Mouse (Mus musculus) CD8-positive naive resting alpha-beta T cell, adult 2 months (primary cell): ENCODE data around the gene Tomt.
"Not testable (repeated sequence)": the region's sequence is repeated elsewhere in the genome, so short reads cannot be mapped to it uniquely, and the experiment has no call there.

ENCODE experiments used
- DNase-seq, 2 experiments: peaks; one replicate each; pipeline ENCODE4 v3.0.0; 2022; ENCODE audit warnings: low read depth in 2 of 2, low spot score in 2 of 2

The Tomt gene

DNA sequence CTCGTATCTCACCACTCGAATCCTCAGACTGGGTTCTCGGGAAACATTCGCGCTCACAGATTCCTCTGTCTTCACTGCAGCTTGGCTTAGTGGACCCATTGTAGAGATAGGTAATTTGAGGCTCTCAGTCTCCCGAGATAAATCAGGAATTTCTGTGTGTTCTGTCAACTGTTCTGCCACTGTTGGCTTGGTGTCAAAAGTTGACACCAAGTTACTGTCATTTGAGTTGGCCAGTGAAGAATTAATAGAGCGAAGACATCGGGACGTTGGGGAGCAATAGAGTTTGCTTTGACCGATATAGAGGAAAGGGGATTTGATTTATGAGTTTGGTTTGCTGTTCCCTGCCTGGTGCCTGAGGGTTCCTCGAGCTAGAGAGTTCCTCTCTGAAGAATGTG lies at the start of gene Tomt:
TSS of gene Tomt (minus strand) at position 73 of the 395 bp plus-strand sequence.
- no peak for DNase-seq

GRCm38 (mm10) chr7:101955862-101956261 lies 49.7 kb upstream of the Tomt start:
- no peak for DNase-seq

DNA sequence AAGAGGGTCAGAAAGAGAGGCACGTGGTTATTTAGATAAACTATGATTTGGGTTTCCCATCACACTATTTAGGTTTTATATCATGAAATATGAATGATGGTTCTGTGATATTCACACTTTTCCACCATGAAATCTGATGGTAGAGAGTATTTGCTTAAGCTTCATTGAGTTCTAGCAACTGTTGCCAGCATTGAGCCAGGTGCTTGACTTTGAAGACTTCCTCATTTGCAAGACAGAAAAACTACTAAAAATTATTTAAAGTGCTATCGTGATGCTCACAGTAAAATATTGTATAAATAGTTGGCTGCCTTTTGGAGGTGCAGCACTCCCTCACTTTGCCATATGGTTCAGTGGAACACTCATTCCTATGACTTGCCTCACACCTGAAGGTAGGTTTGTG lies 49.1 kb upstream of the Tomt start:
- DNase-seq, result no peak

DNA sequence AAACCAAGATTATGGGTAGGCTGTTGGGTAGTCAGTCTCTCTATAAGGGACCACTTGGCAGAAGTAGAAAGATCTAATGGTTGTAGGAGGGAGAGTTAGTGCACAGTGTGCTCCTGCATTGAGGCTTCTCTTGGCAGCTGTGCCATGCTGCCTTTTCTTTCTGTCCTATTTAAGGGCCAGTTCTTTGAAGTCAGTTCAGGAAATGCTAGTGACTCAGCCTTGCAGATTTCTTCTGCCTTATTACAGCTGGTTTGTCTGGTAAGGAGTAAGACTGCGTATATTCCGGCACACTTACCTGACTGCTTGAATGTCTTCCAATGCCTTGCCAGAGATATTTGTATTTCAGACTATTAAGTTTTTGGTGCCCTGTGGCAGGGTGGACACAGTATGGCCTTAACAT lies 48.0 kb upstream of the Tomt start:
- DNase-seq, result no peak

- DNase-seq, result no peak
Measured at GRCm38 (mm10) chr7:101952098-101952497, 45.9 kb upstream of the Tomt start.

- DNase-seq, result no peak
Measured at GRCm38 (mm10) chr7:101951648-101952047, 45.5 kb upstream of the Tomt start.

GRCm38 (mm10) chr7:101949008-101949407 lies 42.8 kb upstream of the Tomt start:
- DNase-seq, result not testable (repeated sequence)

DNA sequence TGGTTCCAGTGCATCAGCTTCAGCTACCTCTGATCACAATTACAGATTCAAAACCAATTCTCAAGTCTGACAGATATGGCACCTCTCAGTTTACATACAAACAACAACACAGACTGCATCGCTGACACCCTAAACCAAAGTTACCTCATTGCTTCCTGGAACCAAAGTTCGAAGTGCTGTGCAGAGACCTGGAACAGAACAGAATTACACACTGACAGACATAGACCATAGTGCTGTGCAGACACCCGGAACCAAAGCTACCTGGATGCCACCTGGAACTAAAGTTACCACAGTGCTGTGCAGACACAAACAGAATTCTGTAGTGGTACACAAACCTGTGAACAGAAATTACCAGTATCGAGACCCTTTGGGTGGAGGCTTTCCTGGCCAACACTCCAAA lies 33.6 kb upstream of the Tomt start:
- DNase-seq, result no peak

GRCm38 (mm10) chr7:101938348-101938747 lies 32.2 kb upstream of the Tomt start:
- DNase-seq, result no peak

GRCm38 (mm10) chr7:101937569-101937968 lies 31.4 kb upstream of the Tomt start:
- no peak for DNase-seq

DNA sequence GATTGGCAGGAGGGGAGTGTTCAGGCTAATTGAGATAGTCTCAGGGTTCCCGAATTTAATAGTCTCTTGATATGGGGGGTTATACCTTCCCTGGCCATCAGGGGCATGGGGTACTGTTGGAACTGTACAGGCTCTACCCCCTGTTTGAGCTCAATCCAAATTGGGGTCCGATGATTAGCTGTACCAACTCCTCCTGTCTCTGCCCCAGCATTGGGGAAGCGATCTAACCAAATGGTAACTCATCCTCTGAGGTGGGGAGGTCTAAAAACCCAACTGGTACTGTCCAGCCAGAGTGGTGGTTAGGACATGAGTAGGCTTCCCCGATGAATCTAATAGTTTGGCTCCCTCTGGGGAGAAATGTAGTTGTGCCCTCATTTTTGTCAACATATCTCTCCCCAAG lies 30.8 kb upstream of the Tomt start:
- DNase-seq, result no peak

GRCm38 (mm10) chr7:101935957-101936356 lies 29.8 kb upstream of the Tomt start:
- no peak for DNase-seq

- DNase-seq, result peak; percentile 94
Measured at GRCm38 (mm10) chr7:101933751-101934240, 27.6 kb upstream of the Tomt start, which contains the start of the genes Lrrc51 and Numa1. Lrrc51 (minus strand) TSS chr7:101933895. Numa1 (plus strand) TSS chr7:101934111.

GRCm38 (mm10) chr7:101933300-101933699 lies 27.1 kb upstream of the Tomt start:
- no peak for DNase-seq

- no peak for DNase-seq
Measured at GRCm38 (mm10) chr7:101932551-101932950, 26.4 kb upstream of the Tomt start.

GRCm38 (mm10) chr7:101928093-101928492 lies 21.9 kb upstream of the Tomt start:
- no peak for DNase-seq

GRCm38 (mm10) chr7:101925892-101926291 lies 19.7 kb upstream of the Tomt start:
- DNase-seq, result not testable (repeated sequence)

DNA sequence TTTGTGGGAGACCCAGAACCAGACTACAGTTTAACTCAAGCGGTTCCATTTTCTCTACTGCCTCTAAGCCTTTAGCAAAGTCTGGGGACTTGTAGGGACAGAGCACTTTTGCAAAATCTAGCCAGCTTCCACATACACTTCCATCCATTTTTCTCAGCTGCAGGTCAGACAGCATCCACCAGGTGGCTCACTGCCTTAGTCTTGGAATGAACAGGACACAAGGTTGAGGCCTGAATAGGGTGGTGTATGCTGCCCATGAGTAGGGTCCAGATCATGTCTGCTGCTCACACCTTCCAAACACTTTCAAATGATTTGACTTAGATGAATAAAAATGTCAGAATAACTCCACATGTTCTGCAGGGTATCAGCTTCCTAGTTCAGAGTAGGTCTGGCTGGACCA lies 11.9 kb upstream of the Tomt start:
- DNase-seq, result peak; percentile 40 to 44

- DNase-seq, result no peak
Measured at GRCm38 (mm10) chr7:101911982-101912381, 5.8 kb upstream of the Tomt start.

DNA sequence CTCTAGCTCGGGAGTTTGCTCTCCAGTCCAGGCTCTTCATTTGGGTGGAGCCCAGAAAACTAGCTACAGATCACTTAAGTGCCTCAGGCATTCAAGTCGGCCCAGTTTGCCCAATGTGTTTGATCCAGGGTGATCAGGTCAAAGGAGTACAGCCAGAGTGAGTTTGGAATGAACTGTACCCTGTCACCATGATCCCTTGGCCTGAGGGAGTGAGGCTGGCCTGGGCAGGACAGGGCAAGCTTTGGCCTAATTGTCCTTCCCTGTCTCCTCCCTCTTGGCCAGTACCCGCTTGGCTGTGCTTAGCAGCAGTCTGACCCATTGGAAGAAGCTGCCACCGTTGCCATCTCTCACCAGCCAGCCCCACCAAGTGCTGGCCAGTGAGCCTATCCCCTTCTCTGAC lies 4.0 kb upstream of the Tomt start:
- no peak for DNase-seq

- DNase-seq, result no peak
Measured at GRCm38 (mm10) chr7:101908367-101908766, 2.2 kb upstream of the Tomt start.

DNA sequence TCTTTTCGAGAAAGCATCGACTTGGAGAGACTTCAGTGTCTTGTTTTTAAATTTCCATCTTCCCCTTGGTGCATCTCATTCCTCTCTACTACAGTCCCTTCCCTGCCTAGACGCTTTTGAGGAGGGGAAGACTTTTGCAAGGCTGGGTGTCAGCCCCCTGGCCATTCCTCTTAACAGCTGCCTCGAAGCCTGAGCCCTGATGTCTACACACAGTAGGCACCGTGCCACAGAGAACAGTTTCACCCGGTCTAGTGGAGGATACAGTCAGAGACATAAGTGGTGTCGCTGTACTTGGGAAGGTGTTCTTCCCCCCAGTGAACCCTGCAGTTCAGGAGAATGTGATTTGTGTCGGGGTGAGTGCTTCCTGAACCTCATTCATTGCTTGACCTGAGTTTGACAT lies 537 bp upstream of the Tomt start:
- DNase-seq, result no peak

GRCm38 (mm10) chr7:101905561-101906286 lies 435 bp downstream of the Tomt start, which contains the start of gene Lamtor1:
Lamtor1 (plus strand) TSS chr7:101905904.
- DNase-seq, result peak; percentile 94 to 95
